Mouse (Mus musculus): ENCODE results near the gene Wfdc3.

DNA sequence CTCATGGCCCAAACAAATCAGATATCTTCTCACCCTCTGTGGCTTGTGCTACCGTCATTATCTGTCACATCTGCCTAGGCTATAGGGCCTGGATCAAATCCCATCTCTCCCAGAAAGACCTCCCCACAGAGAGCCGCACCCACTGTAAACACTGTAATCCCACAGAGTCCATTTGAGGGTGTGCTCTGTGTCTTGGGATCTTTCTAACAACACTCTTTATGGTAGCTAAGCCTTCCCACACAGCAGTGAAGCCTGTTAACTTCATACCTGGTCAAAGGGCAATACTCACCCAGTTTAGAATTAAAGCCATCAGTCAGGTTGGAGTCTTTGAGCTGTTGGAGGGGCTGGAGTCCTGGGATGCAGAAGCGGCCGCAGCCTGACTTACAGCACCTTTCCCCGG lies 14.0 kb downstream of the Wfdc3 start:
- TF ChIP-seq POLR2A (IDR thresholded peaks at IDR 0.05; ENCODE audit: insufficient read length, low read depth) = no peak
- TF ChIP-seq USF1 (IDR thresholded peaks at IDR 0.05; ENCODE audit: low read depth) = no peak
- TF ChIP-seq MAX (IDR thresholded peaks at IDR 0.05; ENCODE audit: low read depth) = no peak
- TF ChIP-seq E2F4 (IDR thresholded peaks at IDR 0.05; ENCODE audit: insufficient read depth) = no peak
- TF ChIP-seq TCF12 (IDR thresholded peaks at IDR 0.05; ENCODE audit: insufficient read depth, poor library complexity, severe bottlenecking) = no peak
- no peak for TF ChIP-seq CEBPB (IDR thresholded peaks at IDR 0.05; ENCODE audit: insufficient read depth, poor library complexity, severe bottlenecking)
- no peak for TF ChIP-seq MYOG (IDR thresholded peaks at IDR 0.05; ENCODE audit: control insufficient read depth in 1 of 3, insufficient read depth in 1 of 3, insufficient read length in 2 of 3, low read depth in 2 of 3)
- no peak for TF ChIP-seq MYOD1 (IDR thresholded peaks at IDR 0.05; ENCODE audit: control insufficient read depth in 1 of 3, insufficient read length in 2 of 3, low read depth in 2 of 3)
- no peak for TF ChIP-seq SRF (IDR thresholded peaks at IDR 0.05; ENCODE audit: control insufficient read depth, insufficient read length, low read depth)
- TF ChIP-seq POLR2AphosphoS2 (IDR thresholded peaks at IDR 0.05; ENCODE audit: insufficient read length, low read depth) = no peak
- no peak for TF ChIP-seq REST (IDR thresholded peaks at IDR 0.05; ENCODE audit: insufficient read depth, insufficient read length)
